Mouse (Mus musculus) stomach, embryonic 14.5 days (tissue): ENCODE results near the gene Reck. TPM values are rescaled to one million over a fixed set of nuclear protein-coding genes. Genes with fewer than 3 reads are reported as not detected.

Experiments used
- ATAC-seq: fragments of 200-750 bp; cut with Nextera tagmentation; 2 replicates; pipeline ENCODE4 v1.8.0; 2017; ENCODE audit warnings: low read depth, moderate TSS enrichment; ENCODE audit not compliant: insufficient number of reproducible peaks, insufficient read depth, low FRiP score
- H3K27ac ChIP-seq: fragments of 300-500 bp; sonication (generic); 2 replicates; pipeline ENCODE4 v1.5.1; 2014; ENCODE audit warnings: mild to moderate bottlenecking, low read length, moderate library complexity, mixed read lengths
- H3K27me3 ChIP-seq: fragments of 300-500 bp; sonication (generic); 2 replicates; pipeline ENCODE4 v1.6.1; 2014; ENCODE audit warnings: low read length, control low read depth, mixed read lengths; ENCODE audit not compliant: control insufficient read depth, insufficient read depth
- H3K36me3 ChIP-seq: fragments of 300-500 bp; sonication (generic); 2 replicates; pipeline ENCODE4 v1.6.1; 2014; ENCODE audit warnings: mild to moderate bottlenecking, control low read depth, low read length, moderate library complexity, mixed read lengths; ENCODE audit not compliant: control insufficient read depth, insufficient read depth
- H3K4me1 ChIP-seq: fragments of 300-500 bp; sonication (generic); 2 replicates; pipeline ENCODE4 v1.6.1; 2014; ENCODE audit warnings: low read length, control low read depth, mixed read lengths; ENCODE audit not compliant: control insufficient read depth, insufficient read depth
- H3K4me2 ChIP-seq: fragments of 300-500 bp; sonication (generic); replicated peaks from 2 replicates; pipeline ENCODE4 v1.6.1; 2014; ENCODE audit warnings: low read depth, low read length, control low read depth
- H3K4me3 ChIP-seq: fragments of 300-500 bp; sonication (generic); 2 replicates; pipeline ENCODE4 v1.5.1; 2014; ENCODE audit warnings: low read depth, low read length, control low read depth
- H3K9ac ChIP-seq: fragments of 300-500 bp; sonication (generic); replicated peaks from 2 replicates; pipeline ENCODE4 v1.6.1; 2014; ENCODE audit warnings: low read depth, mild to moderate bottlenecking, control low read depth, low read length, moderate library complexity, mixed read lengths
- H3K9me3 ChIP-seq: fragments of 300-500 bp; sonication (generic); 2 replicates; pipeline ENCODE4 v1.6.1; 2016; ENCODE audit warnings: low read depth, low read length, control low read depth; ENCODE audit not compliant: control insufficient read depth
- WGBS: fragments of 180-500 bp; shearing (Covaris S2); extraction: QIAGEN DNeasy Blood & Tissue Kit; methylation state at CpG from one replicate; pipeline ENCODE4 v1.1.7; 2014; 5-methylcytosine and 5-hydroxymethylcytosine counted together
- polyA plus RNA-seq: library from polyadenylated mRNA; unstranded; fragments of >200 nt; fragmentation: Nextera tagmentation; extraction: Ambion mirVana; gene quantifications from 2 replicates; pipeline ENCODE4 v1.2.1, GENCODE M21; 2014

Reck gene
- polyA plus RNA-seq, 1 experiment from 2014 or later, result 38.8 TPM

- no peak for ATAC-seq
- WGBS, result 33% methylated on average over 5 of the region's 5 CpGs
- Histone ChIP-seq H3K27me3 (no peaks in the 10 kb centered on the region), H3K9ac (no peak overlapping the region), H3K4me1 (peaks cover 5% of the 10 kb centered on the region), H3K36me3 (no peaks in the 10 kb centered on the region), H3K4me2 (no peak overlapping the region), H3K27ac (peak overlapping the region; percentile 58; the same call in 1 of the 2 replicates), H3K9me3 (no peaks in the 10 kb centered on the region), H3K4me3 (no peak overlapping the region)
These were observed 2.9 kb downstream of the Reck start for GRCm38 (mm10) chr4:43878121-43878776.

GRCm38 (mm10) chr4:43879566-43879965 lies 4.2 kb downstream of the Reck start:
- Histone ChIP-seq H3K9me3 (no peaks in the 10 kb centered on the region), H3K27ac (no peak overlapping the region), H3K4me1 (peaks cover 9% of the 10 kb centered on the region), H3K4me3 (no peak overlapping the region), H3K4me2 (no peak overlapping the region), H3K27me3 (no peaks in the 10 kb centered on the region), H3K36me3 (no peaks in the 10 kb centered on the region), H3K9ac (no peak overlapping the region)
- 78% methylated on average over 6 of the region's 6 CpGs for WGBS
- no peak for ATAC-seq

GRCm38 (mm10) chr4:43884196-43884595 lies 8.9 kb downstream of the Reck start:
- no peak for ATAC-seq
- H3K36me3 ChIP-seq, result no peaks in the 10 kb centered on the region
- 0 out of 2 replicates have a peak, but pooled peaks cover 5% of the 10 kb centered on the region for H3K4me1 ChIP-seq
- H3K9me3 ChIP-seq, result no peaks in the 10 kb centered on the region
- H3K27ac ChIP-seq, result no peak overlapping the region
- no peaks in the 10 kb centered on the region for H3K27me3 ChIP-seq
- no peak overlapping the region for H3K9ac ChIP-seq
- 29% methylated on average over 4 of the region's 4 CpGs for WGBS
- no peak overlapping the region for H3K4me3 ChIP-seq
- no peak overlapping the region for H3K4me2 ChIP-seq

GRCm38 (mm10) chr4:43891247-43891646 lies 15.9 kb downstream of the Reck start:
- Histone ChIP-seq H3K9ac (no peak overlapping the region), H3K9me3 (no peaks in the 10 kb centered on the region), H3K27ac (no peak overlapping the region), H3K4me2 (no peak overlapping the region), H3K36me3 (no peaks in the 10 kb centered on the region), H3K4me1 (no peaks in the 10 kb centered on the region), H3K4me3 (no peak overlapping the region), H3K27me3 (no peaks in the 10 kb centered on the region)
- WGBS, result 80% methylated on average over 3 of the region's 3 CpGs
- no peak for ATAC-seq

GRCm38 (mm10) chr4:43897209-43897608 lies 21.9 kb downstream of the Reck start:
- H3K4me1 ChIP-seq, result no peaks in the 10 kb centered on the region

GRCm38 (mm10) chr4:43899197-43899596 lies 23.9 kb downstream of the Reck start:
- Histone ChIP-seq H3K27ac (no peak overlapping the region), H3K36me3 (peaks cover 8% of the 10 kb centered on the region; the same call in 1 of the 2 replicates)

More at GRCm38 (mm10) chr4:43897209-43897608, 21.9 kb downstream of the Reck start:
- no peak overlapping the region for H3K9ac ChIP-seq
- no peak overlapping the region for H3K27ac ChIP-seq
- no peaks in the 10 kb centered on the region for H3K9me3 ChIP-seq
- H3K36me3 ChIP-seq, result peaks cover 8% of the 10 kb centered on the region; the same call in 1 of the 2 replicates
- no peak overlapping the region for H3K4me2 ChIP-seq
- no peaks in the 10 kb centered on the region for H3K27me3 ChIP-seq
- ATAC-seq, result no peak
- H3K4me3 ChIP-seq, result no peak overlapping the region

GRCm38 (mm10) chr4:43903690-43904089 lies 28.4 kb downstream of the Reck start:
- Histone ChIP-seq H3K27me3 (no peaks in the 10 kb centered on the region), H3K36me3 (peaks cover 4% of the 10 kb centered on the region; the same call in 1 of the 2 replicates), H3K4me2 (no peak overlapping the region), H3K4me1 (no peaks in the 10 kb centered on the region), H3K27ac (no peak overlapping the region), H3K9ac (no peak overlapping the region), H3K4me3 (no peak overlapping the region), H3K9me3 (no peaks in the 10 kb centered on the region)
- WGBS, result 82% methylated on average over 7 of the region's 7 CpGs
- no peak for ATAC-seq

More at GRCm38 (mm10) chr4:43899197-43899596, 23.9 kb downstream of the Reck start:
- Histone ChIP-seq H3K4me2 (no peak overlapping the region), H3K27me3 (no peaks in the 10 kb centered on the region), H3K4me3 (no peak overlapping the region), H3K9me3 (no peaks in the 10 kb centered on the region), H3K4me1 (no peaks in the 10 kb centered on the region), H3K9ac (no peak overlapping the region)
- no peak for ATAC-seq
- 26% methylated on average over 8 of the region's 8 CpGs for WGBS

GRCm38 (mm10) chr4:43906443-43906842 lies 31.1 kb downstream of the Reck start:
- Histone ChIP-seq H3K9ac (no peak overlapping the region), H3K9me3 (no peaks in the 10 kb centered on the region), H3K4me2 (no peak overlapping the region), H3K4me3 (no peak overlapping the region), H3K27ac (no peak overlapping the region), H3K36me3 (peaks cover 8% of the 10 kb centered on the region), H3K27me3 (no peaks in the 10 kb centered on the region), H3K4me1 (no peaks in the 10 kb centered on the region)
- 25% methylated on average over 6 of the region's 6 CpGs for WGBS
- no peak for ATAC-seq

- Histone ChIP-seq H3K27me3 (no peaks in the 10 kb centered on the region), H3K9me3 (no peaks in the 10 kb centered on the region), H3K4me1 (no peaks in the 10 kb centered on the region), H3K4me3 (no peak overlapping the region), H3K36me3 (0 out of 2 replicates have a peak, but pooled peaks cover 12% of the 10 kb centered on the region), H3K9ac (no peak overlapping the region), H3K4me2 (no peak overlapping the region), H3K27ac (no peak overlapping the region)
- 95% methylated on average over 5 of the region's 5 CpGs for WGBS
- no peak for ATAC-seq
These were observed 42.9 kb downstream of the Reck start for GRCm38 (mm10) chr4:43918221-43918620.
